Mouse (Mus musculus) liver, adult 2 months (tissue): ENCODE measurements at regions not wholly inside any gene's neighbourhood (a gene's known extent, or its start where the extent isn't known, plus 50 kb on each side); places are given as distances from the start of the nearest gene placed in this dataset.

Source experiments
- DNase-seq: peaks from one replicate; pipeline ENCODE4 v3.0.0-alpha.2; 2011; ENCODE audit warnings: low read depth, low spot score; ENCODE audit errors: extremely low read depth
- H3K27ac ChIP-seq: fragments of 200-500 bp; replicated peaks from 2 replicates; pipeline ENCODE4 v1.5.1; 2012; ENCODE audit warnings: low read depth, mild to moderate bottlenecking, control low read depth, inconsistent platforms, low read length; ENCODE audit not compliant: insufficient read depth
- H3K27me3 ChIP-seq: fragments of 200-500 bp; 2 replicates; pipeline ENCODE4 v1.6.1; 2012; ENCODE audit warnings: mild to moderate bottlenecking, moderate library complexity, low read length, inconsistent platforms; ENCODE audit not compliant: control insufficient read depth, insufficient read depth
- H3K36me3 ChIP-seq: fragments of 200-500 bp; 2 replicates; pipeline ENCODE4 v1.6.1; 2012; ENCODE audit warnings: low read length, inconsistent platforms; ENCODE audit not compliant: control insufficient read depth, insufficient read depth
- H3K4me1 ChIP-seq: fragments of 200-500 bp; 2 replicates; pipeline ENCODE4 v1.6.1; 2011; ENCODE audit warnings: low read length; ENCODE audit not compliant: control insufficient read depth, insufficient read depth
- H3K4me3 ChIP-seq: fragments of 200-500 bp; 2 replicates; pipeline ENCODE4 v1.5.1; 2011; ENCODE audit warnings: low read depth, mild to moderate bottlenecking, control low read depth, low read length, moderate library complexity; ENCODE audit not compliant: insufficient read depth
- H3K79me2 ChIP-seq: fragments of 200-500 bp; 2 replicates; pipeline ENCODE4 v1.6.1; 2012; ENCODE audit warnings: inconsistent platforms, mild to moderate bottlenecking, low read length, moderate library complexity; ENCODE audit not compliant: control insufficient read depth, insufficient read depth
- H3K9ac ChIP-seq: fragments of 200-500 bp; 2 replicates; pipeline ENCODE4 v1.6.1; 2012; ENCODE audit warnings: low read depth, mild to moderate bottlenecking, control low read depth, inconsistent platforms, low read length
- CTCF ChIP-seq: fragments of 200-500 bp; IDR thresholded peaks from 2 replicates; pipeline ENCODE4 v1.5.1; 2011; ENCODE audit warnings: low read depth, low read length, control low read depth
- POLR2A ChIP-seq: fragments of 200-500 bp; IDR thresholded peaks from 2 replicates; pipeline ENCODE4 v1.6.1; 2011; ENCODE audit warnings: low read length, control low read depth; ENCODE audit not compliant: insufficient read depth; ENCODE audit errors: extremely low read depth
- WGBS: fragments of 180-500 bp; shearing (Covaris S2); methylation state at CpG from one replicate; pipeline ENCODE4 v1.1.7; 2018; 5-methylcytosine and 5-hydroxymethylcytosine counted together

DNA sequence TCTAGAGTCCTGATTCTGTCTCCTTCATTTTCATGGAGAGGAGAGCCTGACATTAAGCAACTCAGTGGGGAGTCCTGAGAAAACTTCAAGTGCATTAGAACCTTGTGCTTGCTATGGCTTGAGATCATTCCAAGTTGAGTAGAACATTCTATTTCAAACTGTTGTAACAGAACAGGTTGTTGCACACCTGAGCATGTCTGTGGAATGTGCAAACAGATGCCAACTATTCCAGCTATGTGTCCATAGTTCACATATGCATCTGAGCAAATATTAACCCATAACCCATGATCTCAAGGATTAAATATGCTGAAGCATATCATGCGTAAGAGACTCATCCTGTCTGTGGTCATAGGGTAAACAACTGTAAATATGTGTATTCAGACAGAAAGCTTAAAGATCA, 68.5 kb upstream of the Egfr start:
- H3K9ac ChIP-seq = no peak overlapping the region
- no peak overlapping the region for H3K27ac ChIP-seq
- H3K36me3 ChIP-seq = peaks cover 3% of the 10 kb centered on the region; the same call in 1 of the 2 replicates
- TF ChIP-seq CTCF (no peak), POLR2A (no peak)
- no peak for DNase-seq
- H3K79me2 ChIP-seq = no peaks in the 10 kb centered on the region
- 72% methylated on average over 1 of the region's 1 CpGs for WGBS
- H3K4me3 ChIP-seq = no peak overlapping the region
- peaks cover 5% of the 10 kb centered on the region for H3K4me1 ChIP-seq
- H3K27me3 ChIP-seq = no peaks in the 10 kb centered on the region

DNA sequence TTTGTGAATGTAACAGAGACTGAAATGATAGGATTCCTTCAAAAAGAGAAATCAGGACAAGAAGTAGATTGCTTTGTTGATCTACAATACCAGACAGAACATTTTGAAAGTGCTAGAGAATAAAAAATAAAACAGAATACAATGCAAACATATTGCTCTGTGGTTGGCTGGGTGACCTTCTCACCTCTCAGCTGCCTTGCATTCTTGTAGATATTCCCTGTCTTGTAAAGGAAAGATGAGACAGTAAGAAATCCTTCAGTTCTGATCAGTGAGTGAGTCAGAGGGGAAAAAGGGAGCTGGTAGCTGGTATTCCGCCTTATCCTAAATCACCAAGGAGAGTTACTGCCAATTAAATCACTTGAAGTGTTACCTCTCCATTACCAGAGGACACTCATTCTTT, 56.4 kb upstream of the Egfr start:
- TF ChIP-seq CTCF (no peak), POLR2A (no peak)
- no peaks in the 10 kb centered on the region for H3K79me2 ChIP-seq
- H3K27me3 ChIP-seq = no peaks in the 10 kb centered on the region
- no peak for DNase-seq
- H3K9ac ChIP-seq = no peak overlapping the region
- H3K4me1 ChIP-seq = peaks cover 10% of the 10 kb centered on the region
- no peak overlapping the region for H3K27ac ChIP-seq
- H3K36me3 ChIP-seq = no peaks in the 10 kb centered on the region
- no peak overlapping the region for H3K4me3 ChIP-seq
- WGBS = 86% methylated on average over 1 of the region's 1 CpGs

DNA sequence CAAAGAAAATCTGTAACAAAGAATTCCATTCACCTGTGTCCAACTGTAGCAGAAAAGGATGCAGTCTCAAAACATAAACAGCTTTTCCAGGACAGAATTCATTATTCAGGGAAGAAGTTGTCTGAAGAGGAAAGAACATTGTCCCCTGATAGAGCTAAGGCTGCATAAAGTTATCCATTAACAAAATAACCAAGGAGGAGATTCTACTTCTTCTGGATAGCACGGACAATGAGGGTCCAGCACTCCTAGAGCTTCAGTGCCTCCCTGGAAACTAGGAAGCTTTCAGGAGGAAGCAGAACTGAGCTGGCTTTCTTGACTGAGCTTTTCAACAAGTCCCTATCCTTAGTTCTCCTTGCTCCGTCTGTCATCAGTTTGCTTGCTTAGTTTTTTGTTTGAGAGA, 55.2 kb upstream of the Egfr start:
- Histone ChIP-seq H3K27me3 (no peaks in the 10 kb centered on the region), H3K79me2 (no peaks in the 10 kb centered on the region), H3K4me1 (peaks cover 19% of the 10 kb centered on the region), H3K9ac (no peak overlapping the region), H3K4me3 (no peak overlapping the region), H3K36me3 (no peaks in the 10 kb centered on the region), H3K27ac (peak overlapping the region; percentile 39; the same call in 1 of the 2 replicates)
- no peak for TF ChIP-seq POLR2A
- no peak for TF ChIP-seq CTCF
- DNase-seq = peak; percentile 35
- WGBS = 18% methylated on average over 2 of the region's 2 CpGs

DNA sequence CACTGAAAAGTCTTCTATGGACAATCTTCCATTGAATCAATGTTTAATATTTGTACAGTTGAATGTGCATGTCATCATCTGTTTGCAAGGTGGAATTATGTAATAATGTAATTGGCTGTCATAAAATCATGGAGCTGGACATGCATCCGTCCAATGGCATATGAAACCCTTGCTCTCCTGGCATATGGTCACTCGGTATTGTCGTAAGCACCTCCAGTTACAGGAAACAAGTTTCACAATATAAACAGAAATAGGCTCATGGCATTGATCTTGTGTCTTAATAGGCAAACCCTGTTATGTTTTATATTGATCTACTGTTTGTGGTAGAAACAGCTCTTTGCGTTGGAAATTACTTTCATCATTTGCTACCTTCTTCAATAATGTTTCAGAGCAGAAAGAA, 50.2 kb upstream of the Egfr start:
- H3K36me3 ChIP-seq = no peaks in the 10 kb centered on the region
- no peaks in the 10 kb centered on the region for H3K27me3 ChIP-seq
- peak; percentile 99 for DNase-seq
- peak overlapping the region; percentile 98; the same call in 1 of the 2 replicates for H3K27ac ChIP-seq
- whole genome bisulfite sequencing = 24% methylated on average over 4 of the region's 4 CpGs
- no peak overlapping the region for H3K9ac ChIP-seq
- peaks cover 25% of the 10 kb centered on the region for H3K4me1 ChIP-seq
- TF ChIP-seq CTCF (no peak), POLR2A (no peak)
- H3K79me2 ChIP-seq = no peaks in the 10 kb centered on the region; the same call in 1 of the 2 replicates
- H3K4me3 ChIP-seq = no peak overlapping the region
